Mouse (Mus musculus) right cerebral cortex, adult 18-20 months (tissue): ENCODE measurements at regions not wholly inside any gene's neighbourhood (a gene's known extent, or its start where the extent isn't known, plus 50 kb on each side); places are given as distances from the start of the nearest gene placed in this dataset.
A peak's percentile ranks its signal among the peaks of the same experiment; 100 is the strongest.

Experiments
- DNase-seq: peaks from one replicate; pipeline ENCODE4 v3.0.0; 2022; ENCODE audit warnings: mixed read lengths

- DNase-seq, result peak; percentile 67
These were observed 114.3 kb downstream of the Rab38 start for GRCm38 (mm10) chr7:88544393-88544792.

- DNase-seq, result no peak
These were observed 115.0 kb downstream of the Rab38 start for GRCm38 (mm10) chr7:88544976-88545654.

GRCm38 (mm10) chr7:88575073-88575472 is 145.0 kb downstream of the Rab38 start:
- no peak for DNase-seq

GRCm38 (mm10) chr7:88600781-88601180 is 170.7 kb downstream of the Rab38 start:
- no peak for DNase-seq
